ENCODE assay signal across 9 mouse cellular contexts in the genomic region with DNA sequence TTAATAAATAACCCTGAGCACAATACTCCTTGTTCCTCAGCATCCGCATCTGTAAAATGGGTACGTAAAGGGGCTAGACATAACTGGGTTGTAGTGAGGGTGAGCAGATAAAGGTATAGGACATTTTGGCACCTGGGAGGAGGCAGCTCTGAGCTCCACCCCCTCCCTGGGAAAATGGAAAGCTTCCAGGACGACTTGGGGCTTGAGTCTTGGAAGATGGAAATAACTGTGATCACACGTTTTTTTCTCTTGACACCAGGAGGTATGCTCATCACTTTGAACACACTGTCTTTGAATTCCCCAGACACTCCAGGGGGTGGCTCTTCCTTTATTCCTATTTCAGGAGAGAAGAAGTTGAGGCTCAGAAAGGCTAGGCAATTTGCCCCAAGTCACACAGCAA.
DNase-seq lines count a peak whose midpoint lies in the region; ATAC-seq and TF ChIP-seq lines count a peak whose summit lies in the region.
"Had no signal": no experiment of that assay in that cellular context is flagged by ENCODE, and none has a peak within 500 bp of the region (broad histone marks: within the 10 kb centered on the region; RNA-seq: fewer than 3 reads in every experiment).

No protein-coding gene starts in this region.

- H3K36me3 ChIP-seq in forebrain, embryonic 12.5 days (replicated peaks): no peaks in the 10 kb centered on the region
- H3K36me3 ChIP-seq in neural tube, embryonic 15.5 days: no peaks in the 10 kb centered on the region
- H3K36me3 ChIP-seq in heart, adult 2 months (ENCODE audit: control insufficient read depth, insufficient read depth, low read length): 0 out of 2 replicates have a peak, but pooled peaks cover 2% of the 10 kb centered on the region

- H3K9ac ChIP-seq in forebrain, embryonic 12.5 days: no peak overlapping the region
- H3K9ac ChIP-seq in neural tube, embryonic 15.5 days (replicated peaks): 0 out of 2 replicates have a peak overlapping the region, but pooled peaks have one; percentile 2
- no peak overlapping the region for H3K9ac ChIP-seq in heart, adult 2 months (ENCODE audit: low read depth, low read length)

- no peaks in the 10 kb centered on the region for H3K79me2 ChIP-seq in heart, adult 2 months (replicated peaks; ENCODE audit: control insufficient read depth, insufficient read depth, low read length)

- peak overlapping the region; percentile 95 for H3K27ac ChIP-seq in left cerebral cortex, adult 2 months
- H3K27ac ChIP-seq in forebrain, embryonic 12.5 days: peak overlapping the region; percentile 98
- peak overlapping the region; percentile 98 for H3K27ac ChIP-seq in neural tube, embryonic 15.5 days (replicated peaks)
- H3K27ac ChIP-seq in heart, adult 2 months: no peak overlapping the region

- TF ChIP-seq POLR2A in heart, adult 2 months (IDR thresholded peaks at IDR 0.05; ENCODE audit: insufficient read depth, low read depth, low read length): no peak

- peaks cover 96% of the 10 kb centered on the region for H3K4me1 ChIP-seq in forebrain, embryonic 12.5 days
- H3K4me1 ChIP-seq in neural tube, embryonic 15.5 days: peaks cover 99% of the 10 kb centered on the region
- H3K4me1 ChIP-seq in heart, adult 2 months (ENCODE audit: control insufficient read depth, insufficient read depth, low read length): peaks cover 18% of the 10 kb centered on the region

- no peak for ATAC-seq in forebrain, embryonic 12.5 days (ENCODE audit: low FRiP score)
- no peak for ATAC-seq in neural tube, embryonic 15.5 days (ENCODE audit: low FRiP score)
- ATAC-seq in inflammation-experienced regulatory T-cells, adult 6 months: no peak

- no peak overlapping the region for H3K4me2 ChIP-seq in forebrain, embryonic 12.5 days
- H3K4me2 ChIP-seq in neural tube, embryonic 15.5 days: no peak overlapping the region

- intact Hi-C loops in left cerebral cortex, adult 2 months (cut with DNase I): no loop called here
- intact Hi-C loops in heart, adult 2 months (cut with DNase I): no loop called here

- DNase-seq in left cerebral cortex, adult 2 months (ENCODE audit: extremely low spot score in 1 of 2, low spot score in 2 of 2): no peak
- no peak for DNase-seq in left cerebral cortex, adult 11 months (ENCODE audit: low spot score)
- peak; percentile 13 for DNase-seq in induced T-regulatory cell, adult 2 months (ENCODE audit: low read depth)
- no peak for DNase-seq in heart, adult 2 months
- DNase-seq: adrenal gland, postnatal 10 days; thymus, postnatal 14 days had no signal

- WGBS in forebrain, embryonic 12.5 days: 71% methylated on average over 4 of the region's 4 CpGs
- WGBS in neural tube, embryonic 15.5 days: 69% methylated on average over 4 of the region's 4 CpGs
- 75% methylated on average over 4 of the region's 4 CpGs for WGBS in heart, adult 2 months

- no peak for TF ChIP-seq CTCF in left cerebral cortex, adult 2 months (IDR thresholded peaks at IDR 0.05)
- no peak for TF ChIP-seq CTCF in heart, adult 2 months (IDR thresholded peaks at IDR 0.05)

- no peak for TF ChIP-seq EP300 in heart, adult 2 months (IDR thresholded peaks at IDR 0.05; ENCODE audit: insufficient read depth, low read depth, low read length)

- peaks cover 4% of the 10 kb centered on the region; the same call in 1 of the 2 replicates for H3K27me3 ChIP-seq in forebrain, embryonic 12.5 days
- no peaks in the 10 kb centered on the region for H3K27me3 ChIP-seq in neural tube, embryonic 15.5 days (replicated peaks)
- no peaks in the 10 kb centered on the region for H3K27me3 ChIP-seq in heart, adult 2 months (ENCODE audit: control insufficient read depth, insufficient read depth, low read length)

- no peaks in the 10 kb centered on the region for H3K9me3 ChIP-seq in forebrain, embryonic 12.5 days
- no peaks in the 10 kb centered on the region for H3K9me3 ChIP-seq in neural tube, embryonic 15.5 days (replicated peaks)

- H3K4me3 ChIP-seq in left cerebral cortex, adult 2 months: no peak overlapping the region
- no peak overlapping the region for H3K4me3 ChIP-seq in forebrain, embryonic 12.5 days (replicated peaks)
- no peak overlapping the region for H3K4me3 ChIP-seq in neural tube, embryonic 15.5 days (replicated peaks)
- no peak overlapping the region for H3K4me3 ChIP-seq in heart, adult 2 months
